Mouse (Mus musculus): ENCODE measurements around the gene Adamts18. TPM values are rescaled to one million over a fixed set of nuclear protein-coding genes. Genes with fewer than 3 reads are reported as not detected.

The Adamts18 gene
- polyA plus RNA-seq, 1 experiment from 2014 or later, result 0.96 TPM

Other genes with a start within 250 kb of the Adamts18 start
- 8.1 and 8.7 TPM in 2 replicates for gene Mon1b, start 213.2 kb downstream of the Adamts18 start, polyA plus RNA-seq (2015; fragmentation: Nextera tagmentation; extraction: Ambion mirVana)
- not detected in 2 replicates for gene Syce1l, start 205.5 kb downstream of the Adamts18 start, polyA plus RNA-seq (2015; fragmentation: Nextera tagmentation; extraction: Ambion mirVana)